Mouse (Mus musculus): ENCODE data around the gene Gm49322.

Gm49322 gene

GRCm38 (mm10) chr10:80655406-80656129, 49.7 kb downstream of the Gm49322 start:
- no peak for DNase-seq (ENCODE audit: low spot score)

GRCm38 (mm10) chr10:80656130-80656862, 50.5 kb downstream of the Gm49322 start:
- peak; percentile 89 for DNase-seq (ENCODE audit: low spot score)

DNA sequence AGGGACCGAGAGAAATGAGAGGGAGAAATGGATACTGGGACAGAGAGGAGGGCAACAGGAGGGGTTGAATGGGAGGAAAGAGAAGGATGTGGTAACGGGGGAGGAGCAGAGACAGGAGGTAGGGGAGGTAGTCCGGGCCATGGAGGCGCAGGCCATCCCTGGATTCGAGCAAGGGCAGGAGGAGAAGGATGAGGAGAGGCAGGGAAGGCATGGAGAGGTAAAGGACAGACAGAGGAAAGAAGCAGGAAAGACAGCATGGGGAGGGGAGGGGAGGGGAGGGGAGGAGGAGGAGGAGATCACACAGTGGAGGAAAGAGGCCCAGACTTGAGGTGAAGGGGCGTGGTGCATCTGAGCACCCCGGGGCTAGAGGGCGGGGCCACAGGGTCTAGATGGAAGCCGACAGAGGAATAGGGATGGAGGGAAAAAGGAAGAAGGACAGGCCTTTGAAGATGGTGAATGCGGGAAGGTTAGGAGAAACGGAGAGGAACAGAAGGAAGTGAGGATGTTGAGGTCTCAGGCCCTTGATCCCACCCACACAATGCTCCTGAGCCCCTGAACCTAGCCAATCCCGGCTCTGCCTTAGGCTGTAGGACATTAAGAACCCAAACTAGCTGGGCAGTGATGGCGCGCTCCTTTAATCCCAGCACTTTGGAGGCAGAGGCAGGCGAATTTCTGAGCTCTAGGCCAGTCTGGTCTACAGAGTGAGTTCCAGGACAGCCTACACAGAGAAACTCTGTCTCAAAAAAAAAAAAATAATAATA, 51.2 kb downstream of the Gm49322 start, which contains the start of gene Btbd2:
TSS of gene Btbd2 (minus strand) at position 209 of the 761 bp plus-strand sequence.
- no peak for DNase-seq (ENCODE audit: low spot score)

GRCm38 (mm10) chr10:80658194-80658840, 52.5 kb downstream of the Gm49322 start:
- no peak for DNase-seq (ENCODE audit: low spot score)

- no peak for DNase-seq (ENCODE audit: low spot score)
Measured at GRCm38 (mm10) chr10:80658841-80659202, 53.0 kb downstream of the Gm49322 start.

GRCm38 (mm10) chr10:80659213-80659612, 53.4 kb downstream of the Gm49322 start:
- DNase-seq (ENCODE audit: low spot score), result no peak

- no peak for DNase-seq (ENCODE audit: low spot score)
Measured at GRCm38 (mm10) chr10:80661149-80661548, 55.3 kb downstream of the Gm49322 start.

DNA sequence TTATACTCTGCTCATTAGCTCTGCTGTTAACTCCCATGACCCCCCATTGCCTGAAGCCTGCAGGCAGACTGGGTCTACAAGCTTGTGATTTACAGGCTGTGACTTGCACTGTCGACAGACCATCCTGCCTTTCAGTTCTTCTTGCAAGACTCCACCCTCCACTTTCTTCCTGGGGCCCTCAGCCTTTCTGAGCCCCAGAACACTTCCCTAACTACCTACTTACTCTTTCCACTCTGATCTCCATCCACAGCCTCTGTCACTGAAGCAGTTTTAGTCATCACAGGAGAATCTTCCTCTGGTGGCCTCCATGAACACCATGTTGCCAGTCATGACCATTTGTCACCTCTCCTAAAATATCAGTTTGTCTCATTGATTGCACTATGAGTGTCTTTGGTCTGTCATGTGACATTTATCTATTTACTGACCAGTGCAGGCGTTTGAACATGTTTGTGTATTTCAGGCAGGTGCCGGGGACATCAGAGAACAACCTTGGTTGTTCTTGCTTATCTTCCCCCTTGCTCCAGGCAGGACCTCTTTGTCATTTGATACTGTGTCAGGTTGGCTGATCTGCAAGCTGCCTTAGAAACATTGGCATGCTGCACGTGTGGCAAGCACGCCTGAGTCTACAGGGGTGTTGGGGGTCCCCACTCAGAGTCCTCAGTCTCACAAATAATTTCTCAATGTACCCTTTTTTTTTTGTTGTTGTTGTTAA, 57.8 kb downstream of the Gm49322 start:
- no peak for DNase-seq (ENCODE audit: low spot score)

GRCm38 (mm10) chr10:80664197-80665015, 58.6 kb downstream of the Gm49322 start:
- DNase-seq (ENCODE audit: low spot score), result peak; percentile 62

GRCm38 (mm10) chr10:80665016-80665380, 59.2 kb downstream of the Gm49322 start:
- DNase-seq (ENCODE audit: low spot score), result no peak
